Mouse (Mus musculus): ENCODE measurements around the gene Cnst. TPM values are rescaled to one million over a fixed set of nuclear protein-coding genes. Genes with fewer than 3 reads are reported as not detected.

Gene Cnst
- total RNA-seq (2022) = 10 to 100 TPM; 40.1 to 42.1 (median 41.1) TPM

DNA sequence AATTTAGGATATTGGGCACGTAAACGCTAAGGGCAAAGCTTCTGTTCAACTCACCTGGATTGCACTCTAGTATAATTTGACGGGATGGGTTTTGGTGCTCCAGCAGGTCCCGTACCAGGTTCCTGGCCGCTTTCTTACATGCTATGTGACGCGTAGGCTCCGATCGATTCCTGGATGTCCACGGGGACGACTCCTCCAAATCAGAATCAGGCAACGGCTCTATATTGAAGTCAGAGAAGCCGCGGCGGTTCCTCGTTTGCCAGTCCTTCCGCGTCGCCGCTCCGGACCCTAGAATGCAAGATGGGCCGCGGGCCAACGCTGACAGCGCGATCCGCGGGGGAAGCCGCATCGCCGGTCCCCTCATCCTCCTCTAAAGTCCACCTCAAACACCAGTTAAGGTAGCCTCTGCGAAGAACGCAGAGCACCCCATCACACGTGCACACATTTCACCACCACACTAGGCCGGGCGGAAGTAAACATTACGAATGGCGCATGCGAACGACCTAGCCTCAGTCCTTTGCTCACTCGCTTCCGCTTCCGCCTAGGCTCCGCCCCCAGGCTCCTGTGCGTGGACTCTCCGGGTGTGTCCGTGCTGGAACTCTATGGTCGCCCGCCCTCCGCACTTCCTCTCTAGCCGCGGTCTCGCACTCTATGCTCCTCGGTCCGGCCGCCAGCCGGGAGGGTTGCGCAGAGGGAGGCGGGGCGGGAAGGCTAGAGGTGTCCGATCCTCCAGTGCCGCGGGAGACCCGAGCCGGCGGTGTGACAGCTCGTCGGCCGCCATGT is at the start of gene Cnst, which contains the start of gene Tfb2m:
TSS of gene Cnst (plus strand) at position 603 of the 783 bp plus-strand sequence.
TSS of gene Tfb2m (minus strand) at position 500 of the 783 bp plus-strand sequence.
- peak; percentile 95 to 97 for DNase-seq (ENCODE audit: low spot score in 2 of 2)

DNA sequence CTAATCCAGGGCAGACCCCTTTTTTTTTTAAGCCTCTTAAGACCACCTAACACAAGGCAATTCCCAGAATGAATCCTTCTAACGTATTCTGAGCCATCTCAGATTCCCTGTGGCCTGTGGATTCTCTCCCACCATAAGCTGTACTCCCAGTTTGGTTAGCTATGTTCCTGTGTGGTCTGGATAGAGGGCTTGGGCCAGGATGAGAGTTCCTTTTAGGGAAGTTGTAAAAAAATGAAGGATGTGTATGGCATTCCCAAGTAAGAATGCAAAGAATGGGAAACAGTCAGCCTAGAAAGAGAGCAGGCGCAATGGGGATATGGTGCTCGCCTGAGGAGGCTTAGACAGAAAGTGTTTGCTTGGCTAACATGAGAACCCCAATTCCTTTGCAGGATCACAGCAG is 46.9 kb upstream of the Cnst start:
- no peak for DNase-seq (ENCODE audit: low spot score in 2 of 2)

DNA sequence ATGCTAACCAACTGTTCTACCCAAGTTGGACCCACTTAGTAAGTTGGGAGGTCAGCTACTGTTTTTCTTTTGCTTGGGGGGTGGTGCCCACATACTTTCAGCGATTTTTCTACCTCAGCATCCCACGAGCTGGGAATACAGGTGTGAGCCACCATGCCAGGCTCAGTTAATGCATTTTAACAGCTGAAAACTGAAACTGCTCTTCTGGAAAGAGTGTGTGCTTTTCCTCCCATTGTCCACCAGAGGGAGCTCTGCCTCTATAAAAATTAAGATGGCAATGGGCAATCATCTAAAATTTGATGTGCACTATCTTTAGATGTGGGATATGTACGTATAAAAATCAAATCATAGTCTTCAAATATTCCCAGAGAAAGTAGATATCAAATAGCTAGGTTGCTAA is 43.6 kb upstream of the Cnst start:
- no peak for DNase-seq (ENCODE audit: low spot score in 2 of 2)

DNA sequence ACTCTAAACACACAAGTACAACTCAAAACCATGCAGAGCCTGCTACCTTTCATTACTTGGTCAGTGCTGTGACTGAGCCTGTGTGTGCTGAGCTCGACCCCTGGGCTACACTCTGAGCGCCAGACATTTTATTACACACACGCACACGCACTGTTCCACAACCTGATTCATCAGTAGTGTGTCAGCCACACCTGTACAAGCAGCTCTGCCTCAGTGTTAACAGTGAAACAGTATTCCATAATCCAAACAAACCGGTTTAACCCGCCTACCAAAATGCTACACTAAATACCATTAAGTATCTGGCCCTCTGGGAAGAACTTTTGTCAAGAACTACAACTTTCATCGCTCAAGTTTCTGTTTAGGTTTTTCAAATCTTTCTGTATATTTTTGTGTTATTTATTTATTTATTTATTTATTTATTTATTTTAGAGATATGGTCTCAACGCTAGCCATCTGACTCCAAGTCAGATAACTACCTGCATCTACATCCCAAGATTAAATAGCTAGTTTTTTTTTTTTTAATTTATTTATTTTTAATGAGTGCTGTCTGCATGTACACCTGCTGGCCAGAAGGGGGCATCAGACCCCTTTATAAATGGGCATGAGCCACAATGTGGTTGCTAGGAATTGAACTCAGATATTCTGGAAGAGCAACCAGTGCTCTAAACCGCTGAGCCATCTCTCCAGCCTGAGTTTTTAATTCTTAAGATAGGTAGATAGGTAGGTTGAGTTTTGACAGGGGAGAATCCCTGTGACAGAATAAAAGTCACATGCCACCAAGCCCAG is 39.4 kb upstream of the Cnst start:
- no peak for DNase-seq (ENCODE audit: low spot score in 2 of 2)

DNA sequence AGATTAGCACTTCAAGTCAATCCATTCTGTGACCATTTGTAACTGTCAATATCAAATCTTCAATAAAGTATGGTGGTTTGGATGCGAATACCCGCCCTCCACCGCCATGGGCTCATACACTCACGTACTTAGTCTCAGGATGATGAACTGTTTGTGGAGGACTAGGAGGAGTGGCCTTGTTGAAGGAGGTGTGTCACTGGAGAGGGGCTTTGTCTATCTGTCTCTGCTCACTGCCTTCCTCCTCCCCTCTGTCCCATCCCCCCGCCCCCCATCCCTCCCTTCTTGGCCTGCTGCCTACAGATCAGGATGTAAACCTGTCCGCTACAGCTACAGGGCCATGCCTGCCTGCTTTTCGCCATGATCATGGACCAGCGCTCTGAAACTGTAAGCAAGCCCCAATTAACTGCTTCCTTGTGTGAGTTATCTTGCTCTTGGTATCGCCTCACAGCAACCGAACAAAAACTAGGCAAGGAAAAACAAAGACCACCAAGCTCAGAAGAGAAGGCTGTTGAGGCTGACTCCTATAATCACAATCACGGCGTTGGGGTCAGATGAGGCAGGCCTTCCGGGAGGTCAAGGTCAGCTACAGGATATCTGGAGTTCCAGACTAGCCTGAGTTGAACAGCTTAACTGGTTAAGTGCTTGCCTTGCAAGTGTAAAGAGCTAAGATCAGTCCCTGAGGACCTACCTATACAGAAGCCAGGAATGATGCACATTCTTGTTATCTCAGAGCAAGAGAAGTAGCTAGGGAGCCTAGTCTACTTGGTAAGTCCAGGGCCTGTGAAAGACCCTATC is 35.4 kb upstream of the Cnst start:
- DNase-seq (ENCODE audit: low spot score in 2 of 2) = no peak

DNA sequence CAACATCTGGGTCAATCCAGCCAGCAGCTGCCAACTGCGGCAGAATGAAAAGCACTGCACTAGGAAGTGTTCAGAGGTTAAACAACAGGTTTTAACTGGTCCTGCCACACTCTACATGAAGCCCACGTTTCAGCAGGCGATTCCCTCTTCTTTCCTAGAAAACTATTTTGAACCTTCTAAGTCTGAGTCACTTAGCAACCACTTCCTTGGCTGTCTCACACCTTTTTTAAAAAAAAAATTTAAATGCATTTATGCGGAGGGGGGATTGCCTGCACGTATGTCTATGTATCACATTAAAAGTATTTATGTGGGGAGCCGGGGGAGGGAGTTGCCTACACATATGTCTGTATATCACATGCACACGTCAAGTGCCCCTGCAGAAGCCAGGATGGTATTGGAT is 34.3 kb upstream of the Cnst start:
- peak in 1 of 2 experiments; percentile 69 for DNase-seq (ENCODE audit: low spot score in 2 of 2)

DNA sequence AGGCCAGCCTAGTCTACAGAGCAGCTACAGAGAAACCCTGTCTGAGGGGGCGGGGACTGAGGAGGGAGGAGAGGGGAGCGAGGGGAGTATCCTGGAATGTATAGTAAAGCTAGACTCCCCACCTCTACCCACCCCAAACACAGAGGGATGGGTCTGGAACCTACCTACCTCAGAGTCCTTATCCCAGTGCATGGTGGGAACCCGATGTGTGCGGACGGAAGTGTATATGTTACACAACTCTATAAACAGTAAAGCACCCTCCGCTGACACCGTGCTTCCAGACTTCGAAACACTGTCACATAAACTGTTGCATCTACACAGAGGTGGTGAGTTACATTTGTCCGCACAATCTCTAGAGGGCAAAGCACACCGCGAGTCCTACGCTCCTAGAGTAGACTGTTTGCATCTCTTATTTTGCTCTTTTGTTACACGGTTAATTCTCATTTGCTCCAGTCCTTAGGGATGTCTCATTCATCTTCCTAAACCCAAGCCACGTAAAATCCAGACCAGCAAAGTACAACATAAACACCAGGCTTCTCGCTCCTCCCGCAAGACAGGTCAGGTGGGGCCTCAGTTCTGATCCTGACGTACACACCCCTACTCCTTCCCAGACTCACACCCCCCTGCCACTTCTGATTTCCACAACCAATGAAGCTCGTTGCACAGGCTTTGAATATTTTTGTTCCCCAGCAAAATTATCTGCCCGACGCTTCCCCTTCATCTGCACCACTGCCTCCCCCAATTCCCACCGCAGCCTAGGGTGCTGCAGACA is 29.0 kb upstream of the Cnst start:
- DNase-seq (ENCODE audit: low spot score in 2 of 2) = no peak

DNA sequence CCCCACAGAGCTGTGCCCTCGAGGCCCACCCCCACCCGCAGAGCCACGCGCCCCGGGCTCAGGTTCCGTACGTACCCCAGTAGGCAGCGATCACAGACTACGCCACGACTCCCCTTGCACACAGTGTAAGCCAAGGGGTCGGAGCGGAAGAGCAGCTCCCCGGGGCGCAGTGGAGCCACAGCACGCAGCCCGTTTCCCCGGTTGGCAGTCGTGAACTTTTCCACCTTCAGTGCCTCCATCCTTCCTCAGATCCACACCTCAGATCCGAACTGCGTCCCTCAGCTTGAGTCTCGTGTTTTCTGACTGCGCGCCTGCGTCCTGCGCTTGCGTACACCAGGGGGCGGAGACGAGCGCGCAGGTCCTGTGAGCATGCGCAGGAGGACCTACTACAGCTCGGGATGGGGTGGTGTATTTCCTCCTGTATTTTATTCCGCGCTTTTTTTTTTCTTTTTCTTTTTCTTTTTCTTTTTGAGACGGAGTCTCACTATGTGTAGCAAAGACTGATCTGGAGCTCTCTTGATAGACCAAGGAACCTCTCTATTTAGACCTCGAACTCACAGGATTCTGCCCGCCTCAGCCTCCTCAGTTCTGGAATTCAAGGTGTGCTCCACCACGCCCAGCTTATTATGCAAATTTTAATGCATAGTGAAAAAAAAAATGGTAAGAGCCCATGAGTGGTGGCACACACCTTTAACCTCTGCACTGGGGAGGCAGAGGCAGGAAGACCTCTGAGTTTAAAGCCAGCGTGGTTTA is 28.3 kb upstream of the Cnst start, which contains the start of gene Smyd3:
TSS of gene Smyd3 (minus strand) at position 329 of the 753 bp plus-strand sequence.
- DNase-seq (ENCODE audit: low spot score in 2 of 2) = peak; percentile 68 to 79

DNA sequence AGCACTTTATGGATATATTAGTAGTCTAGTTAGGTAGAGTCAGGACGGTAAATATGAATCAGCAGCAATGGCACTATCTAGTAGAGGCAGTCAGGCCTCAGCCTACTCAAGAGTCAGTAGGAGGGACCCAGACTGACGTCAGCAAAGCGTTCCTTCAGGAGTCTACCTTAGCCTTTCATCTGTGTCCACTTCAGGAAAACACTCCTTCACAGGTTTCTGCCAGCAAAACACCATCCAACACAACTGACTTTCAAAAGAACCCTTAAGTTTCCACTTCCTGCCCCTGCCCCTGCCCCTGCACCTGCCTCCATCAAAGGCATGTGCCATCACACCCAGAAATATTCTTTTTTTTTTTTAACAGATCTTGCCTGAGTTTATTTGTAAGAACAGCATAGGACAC is 26.3 kb upstream of the Cnst start:
- no peak for DNase-seq (ENCODE audit: low spot score in 2 of 2)

DNA sequence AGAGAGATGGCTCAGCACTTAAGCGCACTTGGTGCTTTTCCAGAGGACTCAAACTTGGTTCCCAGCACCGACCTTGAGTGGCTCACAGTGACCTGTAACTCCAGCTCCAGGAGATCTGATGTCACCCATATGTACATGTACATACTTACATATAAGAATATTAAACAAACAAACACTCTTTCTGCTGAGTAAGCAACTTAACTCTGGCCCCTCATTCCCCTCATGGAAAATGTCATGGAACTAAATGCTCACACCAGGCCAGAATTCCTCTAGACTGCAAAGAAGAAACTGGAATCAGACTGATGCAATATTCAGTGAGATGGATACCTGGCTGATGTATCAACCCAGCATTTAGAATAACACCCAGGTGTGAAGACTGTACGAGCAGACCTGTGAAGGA is 7.1 kb upstream of the Cnst start:
- no peak for DNase-seq (ENCODE audit: low spot score in 2 of 2)

DNA sequence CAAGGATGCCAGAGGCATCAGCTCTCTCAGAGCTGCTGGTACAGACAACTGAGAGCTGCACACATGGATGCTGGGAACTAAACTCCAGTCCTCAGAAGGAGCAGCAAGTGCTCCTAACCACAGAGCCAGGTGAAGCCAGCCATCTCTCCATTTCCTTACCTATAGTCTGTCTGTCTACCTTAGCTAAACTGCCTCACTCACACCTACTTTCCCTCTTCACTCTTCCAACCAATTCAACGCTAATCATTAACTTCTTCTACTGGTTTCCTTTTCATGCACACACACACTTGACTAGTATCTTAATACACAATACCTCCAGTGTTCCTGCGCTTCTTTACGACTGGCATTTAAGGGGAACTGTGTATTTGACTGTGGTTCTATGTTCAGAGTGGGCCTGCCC is 6.3 kb upstream of the Cnst start:
- DNase-seq (ENCODE audit: low spot score in 2 of 2) = no peak

DNA sequence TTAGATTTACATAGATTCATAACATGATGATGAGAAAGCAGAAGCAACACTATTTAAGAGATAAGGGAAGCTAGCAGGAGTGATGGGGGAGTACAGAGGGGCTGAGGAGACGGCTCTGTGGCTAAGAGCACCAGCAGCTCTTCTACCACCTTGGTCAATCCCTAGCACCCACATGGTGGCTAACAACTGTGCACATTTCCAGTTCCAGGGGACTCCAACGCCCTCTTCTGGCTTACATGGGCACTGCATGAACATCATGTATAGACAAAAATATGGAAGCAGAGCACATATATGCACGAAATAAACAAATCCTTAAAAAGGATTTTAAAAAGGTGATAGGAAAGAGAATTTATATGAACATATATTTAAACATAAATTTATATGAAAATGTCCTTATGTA is 4.7 kb upstream of the Cnst start:
- no peak for DNase-seq (ENCODE audit: low spot score in 2 of 2)

DNA sequence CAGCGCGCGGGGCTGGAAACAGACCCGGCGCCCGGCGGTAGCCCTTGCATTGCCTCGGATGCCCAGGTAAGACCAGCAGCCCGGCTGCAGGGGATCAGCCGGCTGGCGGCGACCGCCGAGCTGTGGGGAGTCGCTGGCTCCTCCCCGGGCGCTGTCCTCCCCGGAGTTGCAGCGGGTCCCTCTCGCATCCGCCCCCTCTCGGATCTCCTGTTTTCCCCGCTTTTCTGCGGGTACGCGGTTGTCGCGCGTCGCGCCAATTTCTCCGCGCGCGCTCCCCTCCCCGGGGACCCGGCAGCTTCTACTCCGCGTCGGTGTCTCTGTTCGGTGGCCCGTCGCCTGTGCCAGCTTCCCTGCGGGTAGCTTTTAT is 364 bp downstream of the Cnst start:
- DNase-seq (ENCODE audit: low spot score in 2 of 2) = peak in 1 of 2 experiments; percentile 43

DNA sequence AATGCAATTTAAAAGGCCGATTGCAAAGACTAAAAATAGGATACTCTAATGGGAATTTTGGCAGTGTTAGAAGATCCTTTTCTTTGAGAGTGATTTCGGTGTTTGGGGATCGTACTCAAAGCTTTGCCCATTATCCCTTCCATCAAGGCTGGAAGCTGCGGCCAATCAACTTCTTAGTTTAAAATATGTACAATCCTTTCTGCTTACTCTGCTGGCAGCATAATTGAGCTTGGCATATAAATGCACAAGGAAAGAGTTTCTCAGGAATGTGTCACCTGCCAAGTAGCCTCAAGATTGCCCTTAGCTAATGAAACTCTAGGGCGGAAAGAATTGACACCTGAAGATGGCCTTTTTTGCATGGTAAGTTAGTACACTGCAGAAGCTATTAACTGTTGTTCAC is 1.0 kb downstream of the Cnst start:
- no peak for DNase-seq (ENCODE audit: low spot score in 2 of 2)

DNA sequence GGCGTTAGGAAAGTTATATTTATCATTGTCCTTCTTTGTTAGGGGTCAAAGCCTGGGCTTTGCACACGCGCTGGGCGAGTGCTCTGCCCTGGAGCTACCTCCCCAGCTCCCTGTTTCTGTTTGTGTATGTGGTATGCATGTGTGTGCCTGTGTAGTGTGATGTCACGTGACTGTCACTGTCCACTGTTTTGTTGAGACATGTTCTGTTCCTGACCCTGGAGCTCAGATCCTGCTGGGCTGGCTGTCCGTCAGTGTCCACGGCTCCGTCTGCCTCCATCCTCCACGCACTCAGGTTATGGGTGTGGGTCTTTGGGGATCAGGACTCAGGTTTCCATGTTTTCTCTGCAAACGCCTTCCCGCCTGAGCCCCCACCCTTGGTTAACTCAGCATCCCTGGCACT is 2.0 kb downstream of the Cnst start:
- DNase-seq (ENCODE audit: low spot score in 2 of 2) = no peak

DNA sequence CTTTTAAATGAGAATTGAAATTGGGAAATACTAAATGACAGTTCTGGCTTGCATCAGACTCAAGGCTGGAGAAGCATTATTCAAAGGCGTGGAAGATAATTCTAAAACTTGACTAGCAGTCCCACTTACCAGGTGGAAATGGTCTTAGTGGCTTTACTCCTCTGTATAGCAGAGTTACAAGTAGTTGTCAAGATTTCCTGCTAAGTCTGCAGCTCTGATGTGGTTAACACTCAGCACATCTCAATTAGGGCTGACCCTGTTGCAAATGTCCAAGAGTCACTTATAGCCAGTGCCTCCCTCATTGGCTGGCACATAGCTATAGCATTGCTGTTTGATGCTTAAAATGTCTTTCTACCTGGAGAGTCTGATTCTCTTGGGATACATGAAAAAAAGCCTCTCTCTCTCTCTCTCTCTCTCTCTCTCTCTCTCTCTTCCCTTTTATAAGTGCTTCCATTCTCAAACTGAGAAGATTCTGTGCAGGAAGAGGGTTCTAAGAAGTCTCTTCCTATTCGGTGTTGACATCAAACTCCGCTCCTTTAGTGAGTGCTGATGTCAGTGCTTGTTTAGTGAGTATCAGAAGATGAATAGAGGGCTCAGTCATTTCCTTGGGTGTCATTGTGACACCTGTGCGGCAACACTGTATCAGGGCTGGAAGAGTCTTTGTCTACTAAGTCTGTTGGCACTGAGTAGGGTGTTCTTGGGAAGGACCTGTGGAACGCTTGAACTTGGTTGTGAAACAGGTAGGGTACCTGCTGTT is 3.0 kb downstream of the Cnst start:
- DNase-seq (ENCODE audit: low spot score in 2 of 2) = no peak

DNA sequence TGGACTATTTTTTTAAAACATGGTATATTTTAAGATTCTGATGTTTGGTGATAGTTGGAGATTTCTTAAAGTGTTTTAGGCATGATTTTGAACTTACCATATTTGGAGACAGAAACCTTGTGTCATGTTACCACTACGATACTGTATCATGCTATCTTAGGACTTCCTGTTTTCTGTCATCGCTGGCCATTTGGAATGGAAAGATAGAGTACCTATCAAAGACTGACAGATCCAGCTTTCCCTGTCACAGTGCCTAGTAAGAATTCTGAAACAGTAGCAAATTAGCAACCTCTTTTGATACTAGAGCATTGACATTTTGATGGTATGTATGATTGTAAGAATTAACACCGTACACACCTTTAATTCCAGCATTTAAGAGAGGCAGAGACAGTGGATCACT is 5.2 kb downstream of the Cnst start:
- DNase-seq (ENCODE audit: low spot score in 2 of 2) = no peak

DNA sequence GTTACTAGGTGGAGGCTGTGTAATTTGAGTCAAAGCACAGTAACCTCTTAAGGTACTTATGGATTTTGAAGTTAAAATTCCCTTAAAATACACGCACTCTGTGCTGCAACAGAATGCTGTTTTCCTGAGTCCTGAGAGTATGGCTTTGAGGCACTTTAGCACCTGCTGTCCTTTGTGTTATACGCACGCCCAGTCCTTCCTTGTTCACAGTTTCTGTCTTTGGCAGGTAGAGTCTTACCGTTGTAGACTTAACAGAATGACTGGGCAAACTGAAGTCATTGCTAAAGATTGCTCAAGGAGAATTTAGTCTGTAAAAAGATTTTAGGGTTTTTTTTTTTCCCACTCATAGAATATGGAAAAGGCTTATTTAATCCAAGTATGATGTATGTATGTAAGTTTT is 5.8 kb downstream of the Cnst start:
- no peak for DNase-seq (ENCODE audit: low spot score in 2 of 2)

DNA sequence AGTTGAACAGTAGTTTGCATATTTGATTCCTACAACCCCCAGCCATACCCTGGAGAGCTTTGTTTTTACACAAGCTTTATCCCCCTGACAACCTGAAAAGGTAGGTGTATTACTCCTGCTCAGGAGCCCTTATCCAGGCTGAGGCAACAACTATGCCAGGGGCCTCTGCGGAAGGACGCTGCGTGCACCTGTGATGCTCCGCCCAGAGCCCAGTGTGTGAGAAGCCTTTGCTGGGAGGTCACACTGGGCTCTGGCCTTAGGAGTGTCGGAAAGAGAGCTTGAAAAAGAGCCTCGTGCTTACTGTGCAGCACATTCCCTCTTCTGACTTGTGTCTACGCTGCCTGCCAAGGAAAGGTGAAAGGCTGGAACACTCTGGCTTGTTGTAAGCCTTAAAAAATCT is 6.6 kb downstream of the Cnst start:
- no peak for DNase-seq (ENCODE audit: low spot score in 2 of 2)
